Mouse (Mus musculus) testis, adult 2 months (tissue): ENCODE measurements around the gene Zfp13.

ENCODE experiments used
- CTCF ChIP-seq: fragments of 200-500 bp; IDR thresholded peaks from 2 replicates; pipeline ENCODE4 v1.5.1; 2012; ENCODE audit warnings: low read depth, mild to moderate bottlenecking, inconsistent platforms, low read length, moderate library complexity; ENCODE audit not compliant: control insufficient read depth, insufficient read depth, insufficient replicate concordance
- POLR2A ChIP-seq: fragments of 200-500 bp; IDR thresholded peaks from 2 replicates; pipeline ENCODE4 v1.6.1; 2012; ENCODE audit warnings: low read depth, mild to moderate bottlenecking, inconsistent platforms, low read length, moderate library complexity; ENCODE audit not compliant: control insufficient read depth

GRCm38 (mm10) chr17:23554321-23554720, 45.0 kb downstream of the Zfp13 start:
- TF ChIP-seq CTCF (no peak), POLR2A (no peak)
